Mouse (Mus musculus): ENCODE data around the gene Zfp827.
"Not testable (repeated sequence)": the region's sequence is repeated elsewhere in the genome, so short reads cannot be mapped to it uniquely, and the experiment has no call there.

Zfp827 gene

DNA sequence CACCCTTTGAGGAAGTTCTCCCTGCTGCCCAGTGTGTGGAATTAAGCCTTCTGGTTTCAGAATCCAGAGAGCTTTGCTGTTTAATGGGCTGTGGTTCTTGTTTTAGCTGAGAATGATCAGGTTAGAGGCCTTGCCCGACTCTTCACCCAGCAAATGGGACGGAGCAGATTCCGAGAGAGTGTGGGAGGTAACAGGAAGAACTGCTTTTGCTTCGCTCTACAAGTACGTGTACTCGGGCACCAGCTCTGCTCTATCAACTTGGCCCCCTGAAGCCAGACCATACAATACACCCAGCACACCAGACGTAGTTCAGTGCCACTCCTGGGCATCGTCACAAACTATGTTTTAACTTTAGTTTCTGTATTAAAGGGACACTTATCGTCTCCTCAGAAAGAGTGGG, 85.3 kb downstream of the Zfp827 start:
- DNase-seq: no peak

DNA sequence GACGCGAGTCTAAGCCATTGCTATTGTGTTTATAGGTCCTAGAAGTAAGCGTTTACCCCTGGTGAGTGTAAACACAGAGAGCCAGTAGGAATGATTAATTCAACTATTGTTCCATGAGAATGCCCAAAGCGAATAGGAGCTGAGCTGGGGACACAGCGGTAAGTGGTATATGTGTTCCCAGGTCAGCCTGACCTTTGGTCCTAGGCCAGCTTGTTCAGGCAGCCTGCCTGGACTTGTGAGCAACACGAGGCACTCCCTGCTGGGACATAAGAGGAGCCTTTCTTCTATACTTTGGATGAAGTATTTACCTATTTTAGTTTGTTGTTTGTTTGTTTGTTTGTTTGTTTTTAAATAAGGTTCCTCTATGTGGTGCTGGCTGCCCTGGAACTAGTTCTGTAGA, 86.3 kb downstream of the Zfp827 start:
- no peak for DNase-seq

DNA sequence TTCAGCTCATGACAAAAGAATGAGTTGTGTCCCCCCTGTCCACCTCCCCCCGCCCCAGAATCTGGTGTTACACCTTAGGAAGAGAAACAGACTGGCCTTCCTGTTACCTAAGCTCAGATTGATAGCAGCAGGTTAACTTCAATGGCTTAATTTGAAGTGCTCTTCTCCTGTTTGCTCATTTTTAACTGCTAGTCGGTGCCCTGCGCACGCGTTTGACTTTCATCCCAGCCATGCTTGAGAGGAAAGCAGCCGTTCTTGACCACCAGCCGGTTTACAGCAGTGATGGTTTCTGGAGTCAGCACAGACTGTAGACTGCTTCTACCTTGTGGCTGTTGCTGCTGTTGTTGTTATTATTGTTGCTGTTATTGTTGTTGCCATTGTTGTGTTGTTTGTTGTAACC, 88.2 kb downstream of the Zfp827 start:
- no peak for DNase-seq

DNA sequence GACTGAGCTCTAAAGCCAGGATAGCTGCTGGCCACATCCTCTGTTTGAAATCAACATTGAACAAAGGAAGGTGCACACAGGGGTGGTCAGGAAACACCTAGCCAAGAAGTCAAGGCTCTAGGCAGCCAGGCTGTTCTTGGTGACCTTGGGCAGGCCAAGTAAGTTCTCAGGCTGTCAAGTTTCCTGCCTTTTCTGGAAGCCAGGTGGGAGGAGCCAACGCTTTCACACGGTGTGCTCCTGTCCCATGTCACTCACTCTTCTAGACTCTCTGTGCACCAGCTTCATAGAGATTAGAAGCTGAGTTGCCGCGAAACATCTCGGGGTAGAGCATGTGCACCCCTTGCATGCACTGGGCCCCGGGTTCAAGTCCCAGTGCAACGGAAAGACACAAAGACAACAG, 89.5 kb downstream of the Zfp827 start:
- no peak for DNase-seq

DNA sequence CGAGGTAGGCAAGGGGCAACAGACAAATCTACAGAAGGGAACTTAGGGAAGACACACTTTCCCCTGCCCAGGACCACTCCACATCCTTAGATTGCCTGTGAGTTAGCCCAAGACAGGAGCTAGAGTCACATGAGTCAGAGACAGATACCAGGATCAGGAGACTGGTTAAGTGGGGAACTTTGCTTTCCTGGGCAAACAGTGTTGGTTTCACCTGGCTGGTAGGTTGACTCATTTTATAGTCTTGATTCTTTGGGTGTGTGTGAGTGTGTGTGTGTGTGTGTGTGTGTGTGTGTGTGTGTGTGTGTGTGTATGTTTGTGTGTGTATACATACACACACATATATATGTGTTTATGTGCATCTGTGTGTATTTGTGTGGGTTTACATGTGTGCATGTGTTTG, 93.4 kb downstream of the Zfp827 start:
- no peak for DNase-seq

DNA sequence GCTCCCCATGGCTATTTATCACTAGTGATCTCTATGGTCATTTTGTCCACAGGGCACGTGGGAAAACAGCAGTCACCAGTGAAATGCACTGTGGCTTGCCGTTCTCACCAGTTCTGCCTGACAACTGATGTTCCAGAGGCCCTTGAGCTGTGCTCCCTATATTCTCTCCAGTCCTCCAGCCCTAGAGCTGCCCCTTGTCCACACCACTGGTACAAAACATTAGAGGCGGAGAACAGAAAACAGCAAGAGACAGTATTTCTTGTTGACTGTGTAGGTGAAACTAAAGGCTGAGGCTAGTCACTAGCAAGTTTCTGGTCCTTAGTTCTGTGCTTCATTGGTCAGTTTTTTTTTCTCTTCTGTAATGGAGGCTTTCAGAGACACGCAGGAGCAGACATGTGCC, 96.0 kb downstream of the Zfp827 start:
- no peak for DNase-seq

DNA sequence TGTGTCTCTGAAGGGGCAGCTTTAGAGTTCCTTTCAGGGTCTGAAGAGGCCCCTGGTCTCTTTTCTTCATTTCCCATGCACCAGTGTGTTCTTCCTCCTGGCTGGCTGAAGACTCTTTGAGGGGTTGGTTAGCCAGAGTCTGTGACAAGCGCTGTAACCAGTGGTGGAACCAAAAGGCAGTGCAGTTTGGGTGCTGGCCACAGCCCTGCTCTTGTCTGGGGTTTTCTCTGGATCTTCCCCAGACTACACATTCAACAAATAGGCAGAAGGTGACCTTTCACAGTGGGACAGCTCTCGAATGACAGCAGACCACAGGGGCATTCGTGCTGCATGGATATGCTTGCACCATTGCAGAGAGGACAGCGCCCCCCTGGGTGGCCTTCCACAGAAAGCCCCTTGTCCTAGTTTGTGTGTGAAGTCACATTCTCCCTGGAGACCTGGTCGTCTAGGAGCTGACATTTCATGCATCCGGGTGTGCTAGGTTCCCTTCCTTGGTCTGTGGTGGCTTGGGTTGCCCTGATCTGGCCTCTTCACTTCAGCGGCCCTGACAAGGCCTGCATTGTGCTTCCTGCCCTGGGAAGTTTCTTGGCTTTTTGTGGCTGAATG, 99.1 kb downstream of the Zfp827 start:
- DNase-seq: no peak

DNA sequence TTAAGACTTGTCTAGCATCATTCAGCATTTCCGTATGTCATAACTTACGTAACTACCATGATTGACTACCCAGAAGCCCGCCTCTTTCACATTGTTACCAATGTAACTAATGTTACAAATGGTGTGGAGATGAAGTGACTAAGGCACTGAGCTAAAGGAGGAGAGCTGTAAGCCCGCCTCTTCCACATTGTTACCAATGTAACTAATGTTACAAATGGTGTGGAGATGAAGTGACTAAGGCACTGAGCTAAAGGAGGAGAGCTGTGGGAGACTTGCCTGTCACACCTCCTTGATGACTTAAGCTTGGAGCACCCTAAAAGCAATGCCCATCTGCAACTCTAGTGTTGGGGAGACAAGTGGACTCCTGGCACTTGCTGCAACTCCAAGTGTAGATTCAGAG, 100.3 kb downstream of the Zfp827 start:
- DNase-seq: not testable (repeated sequence)

DNA sequence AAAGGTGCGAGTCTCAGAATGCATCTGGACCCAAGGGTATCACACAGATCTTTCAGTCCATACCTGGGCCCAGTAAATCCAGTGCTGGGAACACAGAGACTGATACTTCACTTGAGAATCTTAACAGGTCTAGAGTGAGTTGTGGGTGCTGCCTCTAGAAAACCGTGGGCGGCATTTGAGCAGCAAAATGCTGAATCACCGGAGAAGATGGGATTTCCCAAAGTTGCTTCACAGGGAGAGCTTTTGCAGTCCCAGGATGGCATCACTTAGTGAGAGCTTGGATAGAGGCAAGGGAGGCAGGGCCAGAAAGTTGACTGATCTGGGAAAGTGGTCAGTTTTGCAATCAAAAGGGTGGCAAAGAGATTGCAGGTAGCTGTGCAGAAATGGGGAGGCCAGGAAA, 111.4 kb downstream of the Zfp827 start:
- DNase-seq: no peak

DNA sequence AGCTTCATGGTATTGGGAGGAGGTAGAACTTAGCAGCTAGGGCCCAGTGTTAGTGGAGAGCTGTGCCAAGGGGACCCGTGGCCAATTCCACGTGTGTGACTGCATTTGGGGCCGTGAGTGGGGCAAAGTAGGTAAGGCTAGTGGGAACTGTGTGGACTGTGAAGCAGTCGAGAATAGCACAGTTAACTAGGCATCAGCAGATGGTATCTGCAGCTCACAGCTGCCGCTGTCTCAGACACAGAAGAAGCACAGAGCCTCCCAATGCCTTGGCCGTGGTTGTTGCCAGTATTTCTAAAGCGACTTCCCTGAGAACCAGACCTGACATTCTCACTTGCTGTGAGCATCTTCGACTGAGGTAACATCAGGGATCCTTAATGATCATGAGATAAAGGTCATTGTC, 112.7 kb downstream of the Zfp827 start:
- DNase-seq: no peak

DNA sequence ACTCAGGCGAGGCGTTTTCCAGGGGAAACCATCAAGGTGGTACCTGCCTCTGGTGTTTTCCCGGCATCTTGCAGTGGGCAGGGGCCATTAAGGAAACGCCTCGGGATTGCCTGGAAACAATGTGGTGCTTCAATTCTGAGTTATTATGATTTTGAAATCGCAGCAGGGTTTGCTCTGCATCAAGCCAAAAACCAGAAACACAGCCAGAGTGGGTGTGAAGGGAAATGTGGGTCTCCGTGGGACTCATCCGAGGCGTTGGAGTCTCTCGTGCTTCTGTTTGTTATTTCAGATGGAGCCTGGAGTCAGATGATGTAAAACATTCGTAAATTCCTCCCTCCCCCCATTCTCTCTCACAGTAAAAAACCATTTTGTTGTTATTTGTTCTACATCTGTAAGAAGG, 113.4 kb downstream of the Zfp827 start:
- no peak for DNase-seq

DNA sequence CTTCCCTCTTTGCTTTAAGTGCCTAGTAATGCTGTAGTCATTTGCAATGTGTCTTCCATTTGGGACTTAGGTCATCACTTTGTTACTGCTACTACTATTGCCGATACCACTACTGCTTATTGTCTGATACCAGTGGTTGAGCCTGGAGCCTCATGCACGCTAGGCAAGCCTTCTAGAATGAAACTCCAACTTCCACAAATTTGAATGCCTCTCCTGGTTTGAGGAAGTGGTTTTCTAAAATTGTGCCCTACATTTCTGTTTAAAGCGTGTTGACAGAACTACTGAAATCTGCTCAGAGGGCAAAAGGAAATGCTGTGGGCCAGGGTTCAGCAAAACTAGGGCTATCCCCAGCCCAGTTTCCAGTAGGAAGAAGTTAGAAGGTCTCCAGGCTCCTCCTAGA, 115.5 kb downstream of the Zfp827 start:
- DNase-seq: no peak

DNA sequence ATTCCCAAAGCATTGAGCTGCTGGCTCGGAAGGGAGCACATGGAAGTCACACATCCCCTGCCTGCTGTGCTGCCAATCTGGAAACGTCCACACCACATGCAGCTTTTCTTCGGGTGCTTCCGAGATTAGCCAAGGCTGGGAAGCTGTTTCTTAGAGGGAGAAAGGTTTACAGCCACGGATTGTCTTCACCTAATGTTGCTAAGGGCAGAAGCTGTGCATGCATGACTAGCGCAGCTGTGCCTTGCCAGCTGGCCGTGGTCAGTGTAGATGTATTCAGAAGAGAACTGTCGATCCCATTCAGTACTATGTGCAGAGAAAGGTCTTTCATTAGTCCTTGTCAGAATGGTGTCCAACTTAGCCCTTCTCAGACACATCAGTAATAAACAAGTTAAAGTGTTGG, 117.0 kb downstream of the Zfp827 start:
- no peak for DNase-seq

DNA sequence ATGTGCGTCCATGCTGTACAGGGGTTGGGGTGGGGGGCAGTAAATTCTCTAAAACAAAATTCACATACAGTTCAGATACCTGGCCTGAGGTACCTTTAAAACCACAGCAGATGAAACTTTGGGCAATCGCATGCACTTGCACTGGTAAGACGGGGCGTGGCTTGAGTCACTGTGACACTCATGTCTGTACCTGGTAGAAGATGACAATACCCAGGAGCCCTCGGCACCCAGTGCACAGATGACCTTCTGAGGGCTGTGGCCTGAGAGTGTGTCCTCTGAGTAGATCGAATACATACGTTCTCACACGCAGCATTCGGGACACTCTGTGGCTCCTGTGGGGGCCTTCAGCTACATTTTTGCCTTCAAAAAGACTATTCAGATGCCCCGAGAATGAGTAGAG, 117.4 kb downstream of the Zfp827 start:
- no peak for DNase-seq

DNA sequence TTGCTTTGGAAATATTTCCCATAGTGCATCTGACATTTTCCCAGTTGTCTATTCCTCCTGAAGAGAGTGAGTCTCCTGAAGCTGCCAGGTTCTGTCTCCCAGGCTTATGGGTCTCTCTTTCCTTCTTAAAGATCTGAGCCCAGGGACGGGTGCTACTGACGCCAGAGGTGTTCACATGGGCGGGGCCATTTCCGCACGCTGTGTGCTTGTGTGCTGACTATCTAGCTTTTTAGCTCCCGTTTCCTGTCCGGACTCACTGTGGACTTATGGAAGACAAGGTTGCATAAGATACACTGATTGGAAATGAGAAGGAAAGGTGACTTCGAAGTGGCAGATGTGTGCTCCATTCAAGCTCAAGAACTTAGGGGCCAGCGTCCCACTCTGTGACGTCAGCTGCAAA, 120.6 kb downstream of the Zfp827 start:
- no peak for DNase-seq

DNA sequence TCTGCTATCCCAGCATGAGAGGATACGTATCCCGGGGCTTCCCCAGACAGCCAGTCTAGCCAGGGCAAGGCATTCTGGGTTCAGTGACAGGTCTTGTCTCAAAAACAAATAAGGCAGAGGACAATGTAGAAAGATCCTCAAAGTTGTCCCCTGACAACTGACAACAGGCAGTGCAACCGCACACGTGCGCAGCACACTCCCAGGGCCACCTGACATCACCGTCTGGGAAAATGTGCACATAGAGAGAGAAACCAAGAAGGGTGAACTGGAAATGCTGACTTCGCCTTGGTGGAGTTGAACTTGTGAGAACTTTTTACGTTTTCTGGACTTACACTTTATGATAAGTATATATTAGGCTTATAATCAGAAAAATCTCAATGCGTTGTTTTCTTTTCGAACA, 121.6 kb downstream of the Zfp827 start:
- DNase-seq: no peak

DNA sequence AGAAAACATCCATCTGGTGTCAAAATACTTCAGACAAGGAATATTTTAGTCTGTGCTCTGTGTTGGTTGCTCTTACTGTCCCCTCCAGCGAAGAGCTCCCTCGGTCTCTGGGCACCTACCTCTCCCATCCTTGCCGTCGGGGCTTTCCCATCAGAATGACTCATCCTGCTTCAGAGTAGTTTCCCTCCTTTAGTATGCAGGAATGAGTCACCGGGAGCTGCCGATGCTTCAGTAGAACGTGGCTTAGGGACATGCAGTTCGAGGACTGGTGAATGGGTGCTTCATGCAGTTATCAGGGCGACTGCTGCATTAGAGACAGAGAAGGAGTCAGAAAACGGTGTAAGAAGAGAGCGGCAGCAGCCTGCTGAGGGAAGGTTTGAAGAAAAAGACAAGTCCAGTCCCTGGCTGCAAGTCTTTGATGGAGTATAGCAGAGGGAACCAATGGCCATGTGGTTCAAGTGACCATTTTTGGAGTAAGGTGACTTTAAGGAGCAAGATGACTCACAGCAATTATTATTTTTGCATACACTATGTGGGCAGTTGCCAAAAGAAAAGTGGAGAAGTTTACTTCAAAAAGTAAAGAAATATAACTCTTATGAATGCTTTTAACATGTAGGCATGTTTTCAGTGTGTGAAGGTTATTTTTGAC, 122.4 kb downstream of the Zfp827 start:
- no peak for DNase-seq

DNA sequence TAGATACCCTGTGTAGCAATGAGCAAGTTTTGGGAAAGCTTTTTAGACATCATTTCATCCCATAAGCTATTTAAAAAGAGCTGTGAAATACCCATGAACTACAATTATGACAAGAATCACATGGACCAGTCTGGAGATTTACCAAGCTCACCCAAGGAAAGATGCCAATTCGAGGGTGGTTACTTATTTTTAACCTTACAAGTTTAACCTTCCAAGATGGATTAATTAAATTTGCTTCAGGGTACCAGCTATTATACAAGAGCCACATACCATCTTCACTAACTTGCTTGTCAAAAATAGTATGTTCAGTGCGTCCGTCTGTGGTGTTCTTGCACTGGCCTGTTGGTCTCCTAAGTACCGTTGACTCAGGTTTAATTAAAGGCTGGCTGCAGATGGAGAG, 123.4 kb downstream of the Zfp827 start:
- DNase-seq: no peak

DNA sequence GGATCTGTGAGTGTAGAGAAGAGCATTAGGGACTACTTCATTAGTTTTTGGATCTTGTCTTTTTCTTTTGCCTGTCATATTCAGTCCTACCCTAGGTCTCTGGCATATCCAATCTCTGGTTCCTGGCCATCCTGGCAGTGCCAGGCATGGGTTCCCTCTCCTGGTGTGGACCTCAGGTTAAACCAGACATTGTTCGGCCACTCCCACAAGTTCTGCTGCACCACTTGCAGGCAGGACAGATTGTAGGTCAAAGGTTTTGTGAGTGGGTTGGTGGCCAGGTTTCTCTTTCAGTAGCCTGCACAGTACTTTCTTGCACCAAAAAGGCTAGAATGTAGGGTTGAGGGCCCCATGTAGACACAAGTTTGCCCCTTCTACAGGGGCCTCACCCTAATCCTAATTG, 125.0 kb downstream of the Zfp827 start:
- DNase-seq: no peak

DNA sequence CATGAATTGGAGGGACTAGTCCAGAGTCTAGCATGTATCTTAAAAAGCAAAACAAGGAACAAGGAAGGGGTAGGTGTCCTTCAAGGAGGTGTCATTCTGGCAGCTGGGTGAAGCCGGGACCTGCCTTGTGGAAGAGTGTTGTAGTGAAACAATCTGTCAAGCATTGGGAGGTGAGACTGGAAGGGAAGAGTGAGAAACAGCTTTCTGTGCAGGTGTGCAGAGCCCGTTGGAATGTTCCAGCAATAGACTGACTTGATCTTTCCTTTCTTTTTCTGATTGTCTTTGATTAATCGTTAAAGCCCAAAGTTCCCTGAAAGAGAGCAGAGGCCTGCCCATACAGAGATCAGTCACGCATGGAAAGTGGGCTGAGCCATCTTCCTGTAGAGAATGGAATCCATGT, 125.4 kb downstream of the Zfp827 start:
- no peak for DNase-seq

DNA sequence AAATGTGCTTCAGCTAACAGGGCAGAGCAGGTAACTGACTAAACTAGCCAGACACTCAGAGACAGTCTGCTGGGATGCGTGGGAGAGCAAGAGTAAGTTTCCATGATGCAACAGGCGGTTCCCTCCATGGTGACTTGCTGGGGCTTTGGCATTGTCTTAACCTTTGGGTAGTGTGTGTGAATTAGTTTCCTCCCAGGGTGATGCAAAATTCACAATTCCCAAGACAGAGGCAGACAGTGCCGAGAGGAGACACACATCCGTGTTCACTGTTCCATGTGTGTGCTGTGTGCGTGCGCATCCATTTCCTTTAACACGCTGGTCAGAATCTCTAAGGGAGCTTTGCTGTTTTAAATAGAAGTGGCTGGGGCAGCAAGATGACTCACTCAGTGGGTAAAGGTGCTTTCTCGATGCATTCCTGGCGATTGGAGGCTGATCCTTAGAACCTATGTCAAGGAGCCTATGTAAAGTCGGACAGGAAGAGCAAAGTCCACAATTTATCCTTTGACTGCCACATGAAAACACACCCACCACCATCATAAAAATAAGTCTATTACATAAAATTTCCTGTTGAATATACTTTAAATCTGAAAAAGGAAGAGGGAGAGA, 127.4 kb downstream of the Zfp827 start:
- no peak for DNase-seq

DNA sequence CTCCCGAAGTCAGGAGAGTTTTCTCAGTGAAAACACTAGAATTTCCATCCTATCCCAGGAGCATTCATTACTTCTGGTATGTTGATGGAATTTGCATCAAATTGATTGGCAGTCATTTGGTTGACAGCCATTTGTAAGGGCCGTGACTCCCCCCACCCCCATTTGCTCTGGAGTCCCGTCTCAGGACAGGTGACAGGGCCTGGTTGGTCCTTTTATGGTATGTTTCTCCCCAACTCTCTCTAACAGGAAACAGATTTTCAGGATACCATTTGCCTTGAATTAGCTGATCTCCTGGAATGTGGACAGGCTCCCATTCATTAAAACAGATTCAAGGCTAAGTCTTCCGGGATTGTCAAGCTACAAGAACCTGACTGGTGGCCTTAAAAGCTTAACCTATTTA, 129.1 kb downstream of the Zfp827 start:
- DNase-seq: no peak

DNA sequence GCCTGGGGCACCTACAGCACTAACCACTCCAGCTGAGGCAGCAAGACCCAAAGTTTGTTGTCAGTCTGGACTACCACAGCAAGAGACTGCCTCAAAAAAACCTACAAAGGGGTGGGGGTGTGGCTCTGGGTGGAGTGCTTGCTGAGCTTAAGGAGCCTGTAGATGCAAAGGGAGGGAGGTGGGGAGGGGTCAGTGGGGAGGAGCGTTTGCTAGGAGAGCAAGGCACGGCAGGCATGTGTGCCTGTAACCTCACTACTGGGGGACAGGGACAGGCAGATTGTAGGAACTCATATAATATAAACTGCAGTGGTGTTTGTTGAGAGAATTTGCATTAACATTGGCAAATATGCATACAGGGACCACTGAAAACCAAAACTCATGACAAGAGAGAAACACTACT, 130.1 kb downstream of the Zfp827 start:
- DNase-seq: no peak

DNA sequence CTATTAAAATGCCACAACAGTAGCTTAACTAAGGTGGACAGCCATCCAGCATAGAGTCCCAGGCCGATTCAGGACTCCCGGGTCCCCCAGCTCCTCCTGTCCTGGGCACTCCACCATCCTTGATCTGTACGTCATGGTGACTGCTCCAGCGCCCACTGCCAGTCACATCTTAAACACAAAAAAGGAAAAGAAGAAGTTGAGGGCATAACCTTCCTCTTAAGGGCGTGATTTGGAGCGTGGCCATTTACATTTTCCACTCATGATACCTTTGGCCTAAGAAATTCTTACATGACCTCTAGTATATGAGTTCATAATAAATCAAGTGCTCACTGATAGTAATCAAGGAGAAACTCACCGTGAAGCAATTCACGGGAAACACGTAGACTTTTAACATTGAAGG, 131.2 kb downstream of the Zfp827 start:
- no peak for DNase-seq

DNA sequence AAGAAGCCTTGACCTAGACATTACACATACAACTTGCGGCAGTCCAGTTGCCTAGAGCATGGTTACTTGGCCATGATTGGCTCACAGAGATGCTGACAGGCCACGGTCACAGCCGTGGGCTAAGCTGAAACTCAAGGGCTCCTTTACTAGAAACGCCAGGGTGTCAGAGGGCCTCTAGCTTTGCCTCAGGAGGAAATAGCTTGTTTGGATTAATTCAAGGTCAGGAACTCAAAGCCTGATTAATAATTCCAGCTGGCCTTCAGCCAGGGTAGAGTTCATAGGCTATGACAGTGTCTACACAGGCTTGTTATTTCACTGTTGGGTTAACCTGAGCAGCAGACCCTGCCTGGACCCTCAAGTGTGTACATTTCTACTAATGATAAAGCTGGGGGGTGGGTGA, 132.1 kb downstream of the Zfp827 start:
- DNase-seq: no peak
